Mouse (Mus musculus): ENCODE measurements around the gene Fcrla.

DNA sequence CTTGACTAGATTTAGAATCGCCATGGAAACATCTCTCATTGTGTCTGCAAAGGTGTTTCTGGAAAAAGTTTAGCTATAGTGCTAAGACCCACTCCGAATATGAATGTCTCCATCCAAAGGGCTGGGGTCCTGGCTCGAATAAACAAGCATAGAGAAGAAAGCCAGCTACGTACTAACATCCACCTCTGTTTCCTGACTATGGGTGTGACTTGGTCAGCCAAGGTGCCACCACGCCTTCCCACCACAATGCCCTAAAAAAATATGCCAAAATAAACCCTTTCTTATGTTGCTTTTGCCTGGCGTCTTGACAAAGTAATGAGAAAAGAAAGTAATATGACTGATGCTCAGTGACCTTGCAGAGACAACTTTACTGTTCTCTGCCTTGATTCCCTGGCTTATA lies 45.1 kb upstream of the Fcrla start:
- TF ChIP-seq CTCF (IDR thresholded peaks at IDR 0.05; ENCODE audit: insufficient read depth, low read length) (no peak), POLR2A (IDR thresholded peaks at IDR 0.05; ENCODE audit: borderline replicate concordance, extremely low read depth, low read depth, low read length) (no peak)
